Mouse (Mus musculus) liver, embryonic 13.5 days (tissue): ENCODE results near the gene Pgap3. TPM values are rescaled to one million over a fixed set of nuclear protein-coding genes. Genes with fewer than 3 reads are reported as not detected.
A peak's percentile ranks its signal among the peaks of the same experiment; 100 is the strongest.

Experiments
- ATAC-seq: fragments of 200-750 bp; cut with Nextera tagmentation; 2 replicates; pipeline ENCODE4 v1.8.0; 2017; ENCODE audit warnings: low read depth, mild to moderate bottlenecking, moderate number of reproducible peaks, moderate library complexity
- DNase-seq: peaks from one replicate; pipeline ENCODE4 v3.0.0; 2022
- H3K27ac ChIP-seq: fragments of 300-500 bp; sonication (generic); 2 replicates; pipeline ENCODE4 v1.5.1; 2015; ENCODE audit warnings: moderate library complexity, mild to moderate bottlenecking, inconsistent platforms
- H3K27me3 ChIP-seq: fragments of 300-500 bp; sonication (generic); 2 replicates; pipeline ENCODE4 v1.6.1; 2015; ENCODE audit warnings: mild to moderate bottlenecking, inconsistent platforms
- H3K36me3 ChIP-seq: fragments of 300-500 bp; sonication (generic); 2 replicates; pipeline ENCODE4 v1.6.1; 2015; ENCODE audit warnings: mild to moderate bottlenecking, inconsistent platforms
- H3K4me1 ChIP-seq: fragments of 300-500 bp; sonication (generic); replicated peaks from 2 replicates; pipeline ENCODE4 v1.6.1; 2015; ENCODE audit warnings: inconsistent platforms
- H3K4me2 ChIP-seq: fragments of 300-500 bp; sonication (generic); 2 replicates; pipeline ENCODE4 v1.6.1; 2015; ENCODE audit warnings: inconsistent platforms, mild to moderate bottlenecking, moderate library complexity
- H3K4me3 ChIP-seq: fragments of 300-500 bp; sonication (generic); replicated peaks from 2 replicates; pipeline ENCODE4 v1.5.1; 2015; ENCODE audit warnings: mild to moderate bottlenecking, inconsistent platforms
- H3K9ac ChIP-seq: fragments of 300-500 bp; sonication (generic); 2 replicates; pipeline ENCODE4 v1.6.1; 2015; ENCODE audit warnings: mild to moderate bottlenecking, inconsistent platforms
- H3K9me3 ChIP-seq: fragments of 300-500 bp; sonication (generic); replicated peaks from 2 replicates; pipeline ENCODE4 v1.6.1; 2016; ENCODE audit warnings: inconsistent platforms
- WGBS: fragments of 180-500 bp; shearing (Covaris S2); methylation state at CpG from one replicate; pipeline ENCODE4 v1.1.7; 2015; ENCODE audit not compliant: insufficient replicate concordance; 5-methylcytosine and 5-hydroxymethylcytosine counted together
- polyA plus RNA-seq: library from polyadenylated mRNA; unstranded; fragments of >200 nt; fragmentation: Nextera tagmentation; extraction: Ambion mirVana; gene quantifications from 2 replicates; pipeline ENCODE4 v1.2.1, GENCODE M21; 2015

Gene Pgap3
- polyA plus RNA-seq, 1 experiment from 2014 or later = 3.1 TPM

GRCm38 (mm10) chr11:98381651-98382050 is 18.6 kb downstream of the Pgap3 start:
- Histone ChIP-seq H3K27ac (no peak overlapping the region), H3K27me3 (peaks cover 37% of the 10 kb centered on the region), H3K36me3 (peaks cover 40% of the 10 kb centered on the region), H3K4me3 (no peak overlapping the region), H3K9me3 (no peaks in the 10 kb centered on the region), H3K9ac (no peak overlapping the region), H3K4me1 (0 out of 2 replicates have a peak, but pooled peaks cover 2% of the 10 kb centered on the region), H3K4me2 (no peak overlapping the region)
- WGBS = 67% methylated on average over 2 of the region's 2 CpGs
- DNase-seq = no peak
- no peak for ATAC-seq

- ATAC-seq (no peak), DNase-seq (no peak)
- Histone ChIP-seq H3K27ac (no peak overlapping the region), H3K4me2 (no peak overlapping the region), H3K4me1 (no peaks in the 10 kb centered on the region), H3K4me3 (no peak overlapping the region), H3K9ac (no peak overlapping the region), H3K36me3 (peaks cover 55% of the 10 kb centered on the region), H3K9me3 (no peaks in the 10 kb centered on the region), H3K27me3 (peaks cover 22% of the 10 kb centered on the region)
- WGBS = 76% methylated on average over 6 of the region's 6 CpGs
These were observed 20.2 kb downstream of the Pgap3 start for GRCm38 (mm10) chr11:98380106-98380505.

- Histone ChIP-seq H3K4me1 (no peaks in the 10 kb centered on the region), H3K9ac (no peak overlapping the region), H3K9me3 (no peaks in the 10 kb centered on the region), H3K27ac (no peak overlapping the region), H3K4me2 (no peak overlapping the region), H3K4me3 (no peak overlapping the region), H3K27me3 (peaks cover 14% of the 10 kb centered on the region), H3K36me3 (peaks cover 62% of the 10 kb centered on the region)
- WGBS = 80% methylated on average over 7 of the region's 7 CpGs
- no peak for DNase-seq
- ATAC-seq = no peak
These were observed 20.9 kb downstream of the Pgap3 start for GRCm38 (mm10) chr11:98379379-98379778.

- DNase-seq = no peak
- H3K4me1 ChIP-seq = no peaks in the 10 kb centered on the region
These were observed 22.5 kb downstream of the Pgap3 start for GRCm38 (mm10) chr11:98377787-98378186.

GRCm38 (mm10) chr11:98376756-98377155 is 23.5 kb downstream of the Pgap3 start:
- ATAC-seq (no peak), DNase-seq (no peak)
- Histone ChIP-seq H3K36me3 (peaks cover 63% of the 10 kb centered on the region), H3K4me2 (no peak overlapping the region), H3K27ac (no peak overlapping the region), H3K4me1 (no peaks in the 10 kb centered on the region), H3K9me3 (no peaks in the 10 kb centered on the region), H3K9ac (no peak overlapping the region), H3K27me3 (no peaks in the 10 kb centered on the region), H3K4me3 (no peak overlapping the region)
- 74% methylated on average over 5 of the region's 5 CpGs for WGBS

More at GRCm38 (mm10) chr11:98377787-98378186, 22.5 kb downstream of the Pgap3 start:
- H3K9ac ChIP-seq = no peak overlapping the region
- H3K9me3 ChIP-seq = no peaks in the 10 kb centered on the region
- no peak overlapping the region for H3K4me2 ChIP-seq
- no peak overlapping the region for H3K4me3 ChIP-seq
- WGBS = 85% methylated on average over 11 of the region's 11 CpGs
- ATAC-seq = no peak
- no peaks in the 10 kb centered on the region for H3K27me3 ChIP-seq
- H3K27ac ChIP-seq = no peak overlapping the region
- H3K36me3 ChIP-seq = peaks cover 63% of the 10 kb centered on the region

- H3K27me3 ChIP-seq = no peaks in the 10 kb centered on the region
- H3K4me1 ChIP-seq = peaks cover 4% of the 10 kb centered on the region; the same call in 1 of the 2 replicates
- ATAC-seq (no peak), DNase-seq (no peak)
- no peak overlapping the region for H3K4me2 ChIP-seq
- WGBS = 86% methylated on average over 8 of the region's 8 CpGs
- H3K27ac ChIP-seq = no peak overlapping the region
- H3K9me3 ChIP-seq = no peaks in the 10 kb centered on the region
- H3K4me3 ChIP-seq = no peak overlapping the region
- H3K9ac ChIP-seq = no peak overlapping the region
- H3K36me3 ChIP-seq = peaks cover 47% of the 10 kb centered on the region
These were observed 26.0 kb downstream of the Pgap3 start for GRCm38 (mm10) chr11:98374266-98374665.

GRCm38 (mm10) chr11:98373244-98373643 is 27.0 kb downstream of the Pgap3 start:
- Histone ChIP-seq H3K9ac (no peak overlapping the region), H3K4me1 (peaks cover 4% of the 10 kb centered on the region; the same call in 1 of the 2 replicates), H3K4me2 (no peak overlapping the region), H3K9me3 (no peaks in the 10 kb centered on the region), H3K27ac (no peak overlapping the region), H3K4me3 (no peak overlapping the region), H3K27me3 (no peaks in the 10 kb centered on the region), H3K36me3 (peaks cover 39% of the 10 kb centered on the region)
- DNase-seq = no peak
- no peak for ATAC-seq
- WGBS = 79% methylated on average over 6 of the region's 6 CpGs

- Histone ChIP-seq H3K27me3 (no peaks in the 10 kb centered on the region), H3K4me3 (no peak overlapping the region), H3K36me3 (peaks cover 30% of the 10 kb centered on the region), H3K27ac (no peak overlapping the region), H3K9ac (no peak overlapping the region), H3K9me3 (no peaks in the 10 kb centered on the region), H3K4me1 (peaks cover 4% of the 10 kb centered on the region; the same call in 1 of the 2 replicates), H3K4me2 (no peak overlapping the region)
- peak; percentile 54 for DNase-seq
- WGBS = 6% methylated on average over 2 of the region's 2 CpGs
- no peak for ATAC-seq
These were observed 27.9 kb downstream of the Pgap3 start for GRCm38 (mm10) chr11:98372406-98372805.

GRCm38 (mm10) chr11:98371556-98372240 is 28.6 kb downstream of the Pgap3 start:
- ATAC-seq = no peak
- H3K4me1 ChIP-seq = peaks cover 4% of the 10 kb centered on the region; the same call in 1 of the 2 replicates

GRCm38 (mm10) chr11:98370588-98370987 is 29.7 kb downstream of the Pgap3 start:
- WGBS = 74% methylated on average over 2 of the region's 2 CpGs
- Histone ChIP-seq H3K9me3 (no peaks in the 10 kb centered on the region), H3K36me3 (peaks cover 13% of the 10 kb centered on the region), H3K4me1 (peaks cover 8% of the 10 kb centered on the region; the same call in 1 of the 2 replicates), H3K27ac (no peak overlapping the region), H3K9ac (no peak overlapping the region), H3K4me2 (no peak overlapping the region), H3K4me3 (no peak overlapping the region), H3K27me3 (no peaks in the 10 kb centered on the region)
- DNase-seq = no peak
- ATAC-seq = no peak

More at GRCm38 (mm10) chr11:98371556-98372240, 28.6 kb downstream of the Pgap3 start:
- peaks cover 23% of the 10 kb centered on the region for H3K36me3 ChIP-seq
- no peak overlapping the region for H3K4me2 ChIP-seq
- WGBS = 60% methylated on average over 10 of the region's 10 CpGs
- no peak overlapping the region for H3K9ac ChIP-seq
- no peaks in the 10 kb centered on the region for H3K27me3 ChIP-seq
- no peaks in the 10 kb centered on the region for H3K9me3 ChIP-seq
- no peak for DNase-seq
- H3K4me3 ChIP-seq = no peak overlapping the region
- H3K27ac ChIP-seq = no peak overlapping the region

- peaks cover 9% of the 10 kb centered on the region; the same call in 1 of the 2 replicates for H3K4me1 ChIP-seq
- WGBS = 62% methylated on average over 6 of the region's 6 CpGs
These were observed 31.0 kb downstream of the Pgap3 start for GRCm38 (mm10) chr11:98369337-98369736.

GRCm38 (mm10) chr11:98367863-98368186 is 32.5 kb downstream of the Pgap3 start:
- Histone ChIP-seq H3K9ac (no peak overlapping the region), H3K27me3 (no peaks in the 10 kb centered on the region), H3K4me2 (no peak overlapping the region), H3K36me3 (no peaks in the 10 kb centered on the region), H3K4me3 (no peak overlapping the region), H3K4me1 (peaks cover 15% of the 10 kb centered on the region), H3K9me3 (no peaks in the 10 kb centered on the region), H3K27ac (no peak overlapping the region)
- DNase-seq (no peak), ATAC-seq (no peak)
- 73% methylated on average over 7 of the region's 7 CpGs for WGBS

More at GRCm38 (mm10) chr11:98369337-98369736, 31.0 kb downstream of the Pgap3 start:
- no peak overlapping the region for H3K4me2 ChIP-seq
- H3K27me3 ChIP-seq = no peaks in the 10 kb centered on the region
- H3K4me3 ChIP-seq = no peak overlapping the region
- ATAC-seq = no peak
- H3K9ac ChIP-seq = no peak overlapping the region
- no peak for DNase-seq
- 0 out of 2 replicates have a peak, but pooled peaks cover under 1% of the 10 kb centered on the region for H3K36me3 ChIP-seq
- H3K9me3 ChIP-seq = no peaks in the 10 kb centered on the region
- no peak overlapping the region for H3K27ac ChIP-seq
